Comparison of ENCODE assay signal across 8 mouse cellular contexts in genomic region chr10:98914810-98915241, GRCm38 (mm10). TPM values are rescaled to one million over a fixed set of nuclear protein-coding genes. Genes with fewer than 3 reads are reported as not detected.
DNase-seq lines count a peak whose midpoint lies in the region; ATAC-seq and TF ChIP-seq lines count a peak whose summit lies in the region.

No protein-coding gene starts in this region.

- peak overlapping the region; percentile 85 for H3K27ac ChIP-seq in bone marrow macrophage, adult 2 months (ENCODE audit: insufficient read depth, low read depth, low read length)
- peak overlapping the region; percentile 99 for H3K27ac ChIP-seq in embryonic facial prominence, embryonic 14.5 days (replicated peaks; ENCODE audit: low read depth, low read length)
- peak overlapping the region; percentile 98 for H3K27ac ChIP-seq in limb, embryonic 14.5 days (replicated peaks; ENCODE audit: low read depth, low read length)
- H3K27ac ChIP-seq in midbrain, embryonic 16.5 days (ENCODE audit: low read length) = peak overlapping the region; percentile 98
- H3K27ac ChIP-seq in spleen, adult 2 months (ENCODE audit: insufficient read depth, low read length) = peak overlapping the region; percentile 99

- WGBS in embryonic facial prominence, embryonic 14.5 days = no CpG with 5 or more reads among the region's 62 CpGs
- WGBS in limb, embryonic 14.5 days = 0% methylated on average over 12 of the region's 62 CpGs
- 0% methylated on average over 19 of the region's 62 CpGs for WGBS in midbrain, embryonic 16.5 days
- WGBS in spleen, adult 2 months = under 1% methylated on average over 55 of the region's 62 CpGs

- peak; percentile 87 for DNase-seq in CD4-positive helper T cell, adult 2 months (ENCODE audit: low read depth, low spot score)
- peak; percentile 92 for DNase-seq in embryonic facial prominence, embryonic 14.5 days (ENCODE audit: low spot score)
- peak; percentile 82 for DNase-seq in heart, adult 8-10 months (ENCODE audit: low spot score)
- peak; percentile 83 to 85 for DNase-seq in kidney, adult 8-10 months
- peak; percentile 83 for DNase-seq in limb, embryonic 14.5 days (ENCODE audit: low spot score)
- peak; percentile 63 to 81 for DNase-seq in spleen, adult 2 months (ENCODE audit: low read depth in 1 of 2, low spot score in 2 of 2)

- H3K36me3 ChIP-seq in embryonic facial prominence, embryonic 14.5 days (ENCODE audit: control insufficient read depth, insufficient read depth, low read length) = no peaks in the 10 kb centered on the region
- H3K36me3 ChIP-seq in limb, embryonic 14.5 days (ENCODE audit: control insufficient read depth, insufficient read depth, low read length) = no peaks in the 10 kb centered on the region
- H3K36me3 ChIP-seq in midbrain, embryonic 16.5 days (ENCODE audit: control insufficient read depth, insufficient read depth, low read length) = no peaks in the 10 kb centered on the region
- H3K36me3 ChIP-seq in spleen, adult 2 months (ENCODE audit: control insufficient read depth, insufficient read depth, low read length) = no peaks in the 10 kb centered on the region

- H3K4me1 ChIP-seq in bone marrow macrophage, adult 2 months (ENCODE audit: control insufficient read depth, insufficient read depth, low read length) = peaks cover 12% of the 10 kb centered on the region
- H3K4me1 ChIP-seq in embryonic facial prominence, embryonic 14.5 days (ENCODE audit: control insufficient read depth, insufficient read depth, low read length) = peaks cover 18% of the 10 kb centered on the region; the same call in 1 of the 2 replicates
- no peaks in the 10 kb centered on the region for H3K4me1 ChIP-seq in limb, embryonic 14.5 days (ENCODE audit: control insufficient read depth, insufficient read depth, low read length)
- H3K4me1 ChIP-seq in midbrain, embryonic 16.5 days (ENCODE audit: control insufficient read depth, insufficient read depth, low read length) = peaks cover 12% of the 10 kb centered on the region
- H3K4me1 ChIP-seq in spleen, adult 2 months (ENCODE audit: control insufficient read depth, insufficient read depth, insufficient read length) = peaks cover 3% of the 10 kb centered on the region

- H3K4me3 ChIP-seq in bone marrow macrophage, adult 2 months (ENCODE audit: insufficient read depth, low read length) = peak overlapping the region; percentile 67
- peak overlapping the region; percentile 93 for H3K4me3 ChIP-seq in embryonic facial prominence, embryonic 14.5 days (ENCODE audit: low read depth, low read length)
- peak overlapping the region; percentile 93 for H3K4me3 ChIP-seq in limb, embryonic 14.5 days (replicated peaks; ENCODE audit: low read length)
- H3K4me3 ChIP-seq in midbrain, embryonic 16.5 days (ENCODE audit: low read depth, low read length) = peak overlapping the region; percentile 94
- peak overlapping the region; percentile 87 for H3K4me3 ChIP-seq in spleen, adult 2 months (ENCODE audit: extremely low read depth, insufficient read depth, insufficient read length)

- no peaks in the 10 kb centered on the region for H3K9me3 ChIP-seq in embryonic facial prominence, embryonic 14.5 days (ENCODE audit: control insufficient read depth, low read length)
- no peaks in the 10 kb centered on the region for H3K9me3 ChIP-seq in limb, embryonic 14.5 days (ENCODE audit: control insufficient read depth, low read length)
- H3K9me3 ChIP-seq in midbrain, embryonic 16.5 days (replicated peaks; ENCODE audit: control insufficient read depth, low read length, poor library complexity, severe bottlenecking) = no peaks in the 10 kb centered on the region

- H3K9ac ChIP-seq in embryonic facial prominence, embryonic 14.5 days (ENCODE audit: low read depth, low read length) = peak overlapping the region; percentile 94
- H3K9ac ChIP-seq in limb, embryonic 14.5 days (ENCODE audit: low read depth, low read length, severe bottlenecking) = peak overlapping the region; percentile 95
- peak overlapping the region; percentile 97 for H3K9ac ChIP-seq in midbrain, embryonic 16.5 days (ENCODE audit: low read depth, low read length)

- ATAC-seq in embryonic facial prominence, embryonic 14.5 days (ENCODE audit: low read depth) = peak; percentile 87
- peak; percentile 73 for ATAC-seq in limb, embryonic 14.5 days (ENCODE audit: low FRiP score, low read depth)
- peak; percentile 88 for ATAC-seq in midbrain, embryonic 16.5 days

- TF ChIP-seq CTCF in bone marrow macrophage, adult 2 months (IDR thresholded peaks at IDR 0.05; ENCODE audit: low read depth, low read length) = no peak
- TF ChIP-seq CTCF in spleen, adult 2 months (IDR thresholded peaks at IDR 0.05; ENCODE audit: extremely low read depth, insufficient read depth, insufficient read length, insufficient replicate concordance) = no peak

- TF ChIP-seq POLR2A in bone marrow macrophage, adult 2 months (IDR thresholded peaks at IDR 0.05; ENCODE audit: borderline replicate concordance, low read depth, low read length) = no peak
- TF ChIP-seq POLR2A in limb, embryonic 14.5 days (IDR thresholded peaks at IDR 0.05; ENCODE audit: borderline replicate concordance, extremely low read depth, insufficient read depth, insufficient read length) = no peak
- 0 out of 2 replicates have a peak, but pooled peaks have one; percentile 3 for TF ChIP-seq POLR2A in spleen, adult 2 months (IDR thresholded peaks at IDR 0.05; ENCODE audit: low read depth, low read length)

- peak overlapping the region; percentile 95 for H3K4me2 ChIP-seq in embryonic facial prominence, embryonic 14.5 days (ENCODE audit: low read depth, low read length)
- peak overlapping the region; percentile 93 for H3K4me2 ChIP-seq in limb, embryonic 14.5 days (replicated peaks; ENCODE audit: low read depth, low read length, severe bottlenecking)
- H3K4me2 ChIP-seq in midbrain, embryonic 16.5 days (ENCODE audit: low read length) = peak overlapping the region; percentile 79

- H3K27me3 ChIP-seq in embryonic facial prominence, embryonic 14.5 days (replicated peaks; ENCODE audit: control insufficient read depth, insufficient read depth, low read length) = no peaks in the 10 kb centered on the region
- H3K27me3 ChIP-seq in limb, embryonic 14.5 days (ENCODE audit: control insufficient read depth, insufficient read depth, low read length) = no peaks in the 10 kb centered on the region
- H3K27me3 ChIP-seq in midbrain, embryonic 16.5 days (ENCODE audit: control insufficient read depth, insufficient read depth, low read depth, low read length) = no peaks in the 10 kb centered on the region
- H3K27me3 ChIP-seq in spleen, adult 2 months (ENCODE audit: control insufficient read depth, insufficient read depth, low read length) = no peaks in the 10 kb centered on the region

RNA-seq across cellular contexts. Expression of gene Atp2b1, which starts 0.6 kb away (rescaled TPM):
- polyA plus RNA-seq in bone marrow macrophage, adult 2 months (2012; ENCODE audit: insufficient read depth, insufficient read length, missing spikeins) = 252 and 272 TPM in 2 replicates
- 105 and 121 TPM in 2 replicates for polyA plus RNA-seq in embryonic facial prominence, embryonic 14.5 days (2014; fragmentation: Nextera tagmentation; extraction: Ambion mirVana)
- total RNA-seq in heart, adult 8-10 months (2022) = 10 to 100 TPM; 59.5 to 68.2 (median 62.8) TPM
- 38.1 and 40.9 TPM in 2 replicates for polyA plus RNA-seq in limb, embryonic 14.5 days (2012; rRNA removed)
- polyA plus RNA-seq in limb, embryonic 14.5 days (2014; fragmentation: Nextera tagmentation; extraction: Ambion mirVana) = 131 and 138 TPM in 2 replicates
- polyA plus RNA-seq in midbrain, embryonic 16.5 days (2015; fragmentation: Nextera tagmentation; extraction: Ambion mirVana) = 238 and 246 TPM in 2 replicates
- 5.3 and 9.3 TPM in 2 replicates for polyA plus RNA-seq in spleen, adult 2 months (2012; rRNA removed)

Comparison
In these comparisons a context has a peak if more than half of its experiments do, and no peak if none do; other contexts are left out.
1. Peak in every context shown above with its lines: DNase-seq, ATAC-seq, H3K4me3 ChIP-seq and H3K27ac ChIP-seq.